Mouse (Mus musculus): ENCODE measurements around the gene Ndufa10.
A peak's percentile ranks its signal among the peaks of the same experiment; 100 is the strongest.
"Not testable (repeated sequence)": the region's sequence is repeated elsewhere in the genome, so short reads cannot be mapped to it uniquely, and the experiment has no call there.

Ndufa10 gene

GRCm38 (mm10) chr1:92473165-92474041 is at the start of gene Ndufa10:
TSS of gene Ndufa10 (minus strand) at chr1:92473860.
- peak; percentile 96 for DNase-seq (ENCODE audit: low read depth, low spot score)

GRCm38 (mm10) chr1:92521376-92521775 is 47.7 kb upstream of the Ndufa10 start:
- DNase-seq (ENCODE audit: low read depth, low spot score): peak; percentile 86

- DNase-seq (ENCODE audit: low read depth, low spot score): peak; percentile 88
These were observed 45.4 kb upstream of the Ndufa10 start for GRCm38 (mm10) chr1:92519046-92519445.

GRCm38 (mm10) chr1:92518561-92518960 is 44.9 kb upstream of the Ndufa10 start, which contains the start of gene Olfr1414:
TSS of gene Olfr1414 (minus strand) at chr1:92518661.
- DNase-seq (ENCODE audit: low read depth, low spot score): no peak

- DNase-seq (ENCODE audit: low read depth, low spot score): no peak
These were observed 41.7 kb upstream of the Ndufa10 start for GRCm38 (mm10) chr1:92515390-92515789.

GRCm38 (mm10) chr1:92511646-92512045 is 38.0 kb upstream of the Ndufa10 start:
- not testable (repeated sequence) for DNase-seq (ENCODE audit: low read depth, low spot score)

- DNase-seq (ENCODE audit: low read depth, low spot score): no peak
These were observed 22.3 kb upstream of the Ndufa10 start, which contains the start of gene Olfr1415 for GRCm38 (mm10) chr1:92496001-92496400. TSS of gene Olfr1415 (minus strand) at chr1:92496101.

GRCm38 (mm10) chr1:92485013-92485412 is 11.4 kb upstream of the Ndufa10 start, which contains the start of gene Olfr1416:
TSS of gene Olfr1416 (minus strand) at chr1:92485113.
- no peak for DNase-seq (ENCODE audit: low read depth, low spot score)

- DNase-seq (ENCODE audit: low read depth, low spot score): peak; percentile 22
These were observed 462 bp upstream of the Ndufa10 start for GRCm38 (mm10) chr1:92474066-92474578.

- no peak for DNase-seq (ENCODE audit: low read depth, low spot score)
These were observed 4.8 kb downstream of the Ndufa10 start for GRCm38 (mm10) chr1:92468891-92469290.

GRCm38 (mm10) chr1:92458416-92458815 is 15.2 kb downstream of the Ndufa10 start:
- DNase-seq (ENCODE audit: low read depth, low spot score): no peak

GRCm38 (mm10) chr1:92457758-92458157 is 15.9 kb downstream of the Ndufa10 start:
- DNase-seq (ENCODE audit: low read depth, low spot score): peak; percentile 83

GRCm38 (mm10) chr1:92453751-92454445 is 19.8 kb downstream of the Ndufa10 start:
- DNase-seq (ENCODE audit: low read depth, low spot score): peak; percentile 61

GRCm38 (mm10) chr1:92448293-92448692 is 25.4 kb downstream of the Ndufa10 start:
- DNase-seq (ENCODE audit: low read depth, low spot score): no peak

- DNase-seq (ENCODE audit: low read depth, low spot score): peak; percentile 28
These were observed 32.1 kb downstream of the Ndufa10 start for GRCm38 (mm10) chr1:92441453-92442063.

GRCm38 (mm10) chr1:92440066-92440750 is 33.5 kb downstream of the Ndufa10 start:
- DNase-seq (ENCODE audit: low read depth, low spot score): peak; percentile 46

GRCm38 (mm10) chr1:92437678-92438271 is 35.9 kb downstream of the Ndufa10 start:
- DNase-seq (ENCODE audit: low read depth, low spot score): peak; percentile 93

- peak; percentile 58 for DNase-seq (ENCODE audit: low read depth, low spot score)
These were observed 36.8 kb downstream of the Ndufa10 start for GRCm38 (mm10) chr1:92436831-92437321.

GRCm38 (mm10) chr1:92434986-92435385 is 38.7 kb downstream of the Ndufa10 start:
- DNase-seq (ENCODE audit: low read depth, low spot score): no peak

- no peak for DNase-seq (ENCODE audit: low read depth, low spot score)
These were observed 40.9 kb downstream of the Ndufa10 start for GRCm38 (mm10) chr1:92432791-92433190.

Measured in brain, adult 2 months (tissue).